Mouse (Mus musculus): Measurements from ENCODE around the gene Dhdds.
"Not testable (repeated sequence)": the region's sequence is repeated elsewhere in the genome, so short reads cannot be mapped to it uniquely, and the experiment has no call there.

Dhdds gene

DNA sequence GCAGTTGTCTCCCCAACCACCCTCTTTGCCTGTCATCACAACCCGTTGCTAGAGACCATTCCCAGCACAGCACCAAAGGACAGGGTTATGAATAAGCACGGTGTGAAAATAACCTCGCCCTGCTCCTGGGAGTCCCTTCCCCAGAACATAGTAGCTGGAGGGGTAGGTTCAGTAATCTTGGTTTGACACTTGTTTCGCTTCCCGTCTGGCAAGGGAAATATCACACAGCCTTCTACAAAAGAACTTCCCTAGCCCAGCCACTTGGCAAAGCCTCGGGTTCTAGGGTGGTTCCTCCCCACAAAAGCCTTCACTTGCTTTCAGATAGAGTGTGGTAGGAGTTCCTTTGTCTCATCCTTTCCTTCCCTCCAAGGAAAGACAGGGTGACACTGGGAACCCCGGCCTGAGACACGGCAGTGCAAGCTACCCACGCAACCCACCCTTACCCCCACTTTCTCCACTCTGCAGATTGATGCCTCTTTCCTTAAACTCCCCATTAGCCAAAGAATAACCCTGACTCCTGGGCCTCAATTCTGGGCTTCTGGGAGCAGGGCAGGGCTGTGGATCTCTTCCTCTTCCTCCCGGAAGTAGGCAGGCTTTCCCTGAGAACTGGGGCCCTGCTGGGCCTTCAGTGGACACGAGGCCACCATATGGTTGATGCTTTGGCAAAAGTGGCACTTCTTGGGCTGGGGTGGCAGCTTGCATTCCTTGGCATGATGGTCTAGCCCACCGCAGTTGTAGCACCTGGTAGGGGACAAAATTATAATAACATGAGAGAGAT, 5.1 kb upstream of the Dhdds start:
- in situ Hi-C loops (cut with MboI) = no loop called here

DNA sequence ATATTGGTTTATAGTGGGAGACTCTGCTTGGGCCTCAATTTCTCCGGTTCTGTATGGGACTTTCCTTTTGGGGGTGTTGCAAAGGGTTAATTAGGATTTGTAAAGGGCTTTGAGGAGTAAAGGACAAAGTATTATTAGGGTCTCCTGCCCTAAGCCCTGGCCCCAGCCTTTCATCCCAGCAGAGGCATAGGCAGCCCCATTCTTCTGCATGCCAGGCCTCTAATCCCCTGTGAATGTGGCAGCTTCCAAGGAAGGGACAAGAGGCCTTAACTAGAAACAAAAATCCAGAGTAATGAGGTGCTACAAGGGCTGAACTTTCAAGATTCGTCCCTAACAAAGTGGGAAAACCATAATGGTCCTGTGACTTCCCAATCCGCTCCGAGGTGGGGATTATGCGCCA, 2.2 kb upstream of the Dhdds start:
- in situ Hi-C loops (cut with MboI) = no loop called here

DNA sequence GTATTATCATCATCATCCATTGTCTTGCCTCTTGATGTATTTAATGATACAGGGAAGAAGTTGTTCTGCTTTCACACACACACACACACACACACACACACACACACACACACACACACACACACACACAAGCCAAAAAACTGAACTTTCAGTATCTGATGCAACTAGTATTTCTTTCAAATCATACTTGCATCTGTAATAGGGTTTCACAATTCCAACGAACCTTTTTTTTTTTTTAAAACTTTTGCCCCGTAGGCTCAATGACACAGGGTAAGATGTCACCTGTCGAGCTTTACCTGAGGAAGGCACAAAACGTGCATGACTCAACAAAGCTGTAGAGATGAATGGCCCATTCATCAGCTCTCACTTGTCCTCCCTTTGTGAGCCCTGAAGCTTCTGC, 1.5 kb upstream of the Dhdds start:
- in situ Hi-C loops (cut with MboI) = no loop called here

DNA sequence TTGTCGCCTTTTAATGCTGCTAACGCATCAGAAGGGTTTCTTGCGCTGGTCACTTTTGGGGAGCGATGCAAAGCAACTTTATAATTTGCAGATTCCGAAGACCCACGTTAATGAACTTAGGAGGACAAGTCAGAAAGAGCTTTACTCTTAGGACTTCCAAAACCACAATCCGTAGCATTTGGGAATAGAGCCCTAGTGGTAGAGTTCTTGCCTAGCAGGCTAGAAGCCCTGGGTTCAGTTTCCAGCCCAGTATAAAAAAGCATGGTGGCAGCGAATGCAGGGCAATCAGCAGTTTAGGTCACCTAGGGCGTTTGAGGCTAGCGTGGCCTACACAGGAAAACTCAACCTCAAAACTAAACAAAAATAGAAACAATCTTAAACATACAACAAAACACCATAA, 992 bp upstream of the Dhdds start:
- in situ Hi-C loops (cut with MboI) = no loop called here

DNA sequence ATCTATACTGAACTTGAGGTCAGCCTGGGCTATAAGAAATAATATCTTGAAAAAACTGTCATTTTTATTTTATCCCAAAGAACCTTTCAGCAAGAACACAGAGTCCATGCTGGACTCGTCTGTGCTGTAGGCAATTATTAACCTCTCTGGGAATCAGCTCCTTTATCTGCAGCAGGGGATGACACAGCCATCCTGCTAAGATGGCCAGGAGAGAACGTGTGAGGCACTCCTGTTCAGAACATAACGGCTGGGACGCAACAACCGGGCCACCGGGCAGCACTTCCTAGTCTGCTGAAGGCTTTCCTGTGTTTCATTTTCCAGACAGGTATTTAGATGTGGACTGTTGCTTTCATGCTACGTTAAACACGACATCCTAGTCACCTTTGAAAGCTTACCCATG, 6.0 kb downstream of the Dhdds start:
- in situ Hi-C loops (cut with MboI) = no loop called here

DNA sequence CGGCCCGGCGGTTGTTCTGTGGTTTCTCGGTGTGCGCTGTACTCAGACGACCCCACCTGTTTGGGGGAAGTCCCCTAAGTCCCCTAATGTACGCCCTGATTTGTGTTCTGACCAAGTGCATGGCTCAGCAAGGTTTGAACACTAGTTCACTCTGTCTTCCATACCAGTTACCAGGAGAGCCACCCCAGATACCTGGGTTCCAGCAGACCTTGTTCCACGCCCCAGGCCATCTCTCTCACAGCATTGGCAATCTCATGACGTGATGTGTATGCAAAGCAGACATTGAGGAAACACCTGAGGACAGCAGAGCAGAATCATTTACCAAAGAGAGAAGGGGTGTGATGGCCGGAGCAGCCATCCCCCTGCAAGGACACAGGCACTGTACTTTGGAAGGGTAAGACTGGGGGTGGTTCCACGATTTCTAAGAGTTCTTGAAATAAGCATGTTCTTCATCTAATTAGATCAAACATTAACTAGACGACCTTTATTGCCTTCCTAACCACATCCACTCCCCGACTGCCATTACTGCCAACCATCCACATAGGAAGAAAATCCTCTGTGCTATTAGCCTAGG, 9.5 kb downstream of the Dhdds start:
- in situ Hi-C loops (cut with MboI) = no loop called here

DNA sequence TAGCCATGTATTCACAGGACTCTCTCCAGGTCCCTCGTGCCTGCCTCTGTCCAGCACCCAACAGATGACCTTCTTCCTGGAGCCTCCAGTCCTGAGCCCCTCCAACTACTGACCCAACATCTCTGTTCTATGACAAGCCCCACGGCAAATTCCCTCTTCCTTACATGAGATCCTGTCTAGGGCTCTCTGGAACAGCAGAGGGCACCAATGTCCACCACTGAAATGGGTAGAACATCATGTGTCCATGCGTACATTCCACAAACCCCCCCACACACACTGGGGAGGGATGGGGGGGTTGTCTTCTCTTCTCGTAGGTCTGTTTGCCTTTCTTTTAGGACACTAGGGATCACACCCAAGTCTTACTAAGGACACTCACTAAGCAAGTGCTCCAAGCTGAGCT, 10.7 kb downstream of the Dhdds start:
- in situ Hi-C loops (cut with MboI) = no loop called here

DNA sequence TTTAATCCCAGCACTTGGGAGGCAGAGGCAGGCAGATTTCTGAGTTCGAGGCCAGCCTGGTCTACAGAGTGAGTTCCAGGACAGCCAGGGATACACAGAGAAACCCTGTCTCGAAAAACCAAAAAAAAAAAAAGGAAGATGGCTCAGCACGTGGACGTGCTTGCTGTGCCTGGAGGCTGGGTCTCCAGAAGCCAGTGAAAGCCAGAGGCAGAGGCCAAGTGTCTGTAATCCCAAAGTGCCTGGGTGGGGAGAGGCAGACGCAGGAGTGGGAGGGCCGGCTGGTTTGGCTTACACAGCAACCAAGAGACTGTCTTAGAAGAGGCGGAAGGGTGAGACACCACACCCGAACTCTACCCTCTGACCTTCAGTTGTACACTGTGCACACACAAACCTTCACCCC, 12.4 kb downstream of the Dhdds start:
- in situ Hi-C loops (cut with MboI) = not testable (repeated sequence)

DNA sequence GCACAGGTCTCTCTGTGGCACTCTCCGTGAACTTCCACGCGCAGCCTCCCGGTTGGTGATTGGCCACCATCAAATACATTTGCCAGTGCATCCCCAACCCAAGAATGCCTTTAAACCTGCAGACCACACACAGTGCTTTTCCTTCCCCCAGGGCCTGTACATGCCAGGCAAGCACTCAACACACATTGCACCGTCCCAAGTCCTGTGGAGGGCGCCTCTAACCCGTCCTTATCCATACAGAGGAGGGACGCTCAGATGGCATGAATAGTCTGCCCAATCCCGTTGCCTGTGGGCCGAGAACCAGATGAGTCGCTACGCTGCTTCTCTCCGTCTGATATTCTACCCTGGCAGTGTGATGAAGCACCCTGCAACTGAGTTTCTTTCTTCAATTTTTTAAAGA, 17.8 kb downstream of the Dhdds start:
- in situ Hi-C loops (cut with MboI) = no loop called here

DNA sequence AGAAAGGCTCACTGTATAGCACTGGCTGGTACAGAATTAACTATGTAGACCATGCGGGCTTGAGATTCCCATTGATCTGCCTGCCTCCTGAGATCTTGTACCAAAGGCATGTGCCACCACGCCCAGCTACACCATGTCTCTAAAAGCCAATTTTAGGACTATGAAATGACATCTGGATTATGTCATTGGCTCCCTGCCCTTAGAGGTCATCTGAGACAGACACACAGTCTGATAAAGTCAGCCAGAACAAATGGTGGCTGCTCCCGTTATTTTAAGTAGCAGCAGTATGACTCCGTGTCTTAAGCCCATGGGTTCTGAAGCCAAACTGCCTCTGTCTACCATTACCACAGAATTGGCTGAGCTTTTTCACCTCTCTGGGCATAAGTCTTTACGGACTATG, 20.2 kb downstream of the Dhdds start:
- in situ Hi-C loops (cut with MboI) = no loop called here

DNA sequence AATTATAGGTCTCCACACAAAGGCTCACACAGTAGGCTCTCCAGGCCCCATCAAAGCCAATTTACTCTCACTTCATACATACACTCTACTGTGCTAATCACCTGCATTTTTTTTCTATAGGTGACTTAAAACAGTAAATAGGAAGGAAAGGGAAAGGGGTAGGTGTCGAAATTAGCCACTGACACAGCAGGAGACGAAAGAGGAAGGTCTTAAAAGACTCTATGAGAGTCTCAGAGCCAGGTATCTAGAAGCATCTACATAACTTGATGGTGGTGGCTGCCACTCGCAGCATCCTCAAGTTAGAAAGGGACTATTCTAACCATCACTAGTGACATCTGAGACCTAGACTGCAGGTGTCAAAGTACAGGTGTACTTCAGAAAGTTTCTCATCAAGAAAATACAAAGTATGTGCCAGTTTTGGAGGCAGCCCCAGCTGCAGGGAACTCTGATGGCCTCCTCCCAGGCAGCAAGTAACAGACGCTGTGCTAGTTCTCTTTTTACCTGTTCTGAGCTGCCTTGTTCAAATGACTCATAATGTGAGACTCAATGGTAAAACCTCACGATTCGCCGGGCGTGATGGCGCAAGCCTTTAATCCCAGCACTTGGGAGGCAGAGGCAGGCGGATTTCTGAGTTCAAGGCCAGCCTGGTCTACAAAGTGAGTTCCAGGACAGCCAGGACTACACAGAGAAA, 22.6 kb downstream of the Dhdds start:
- in situ Hi-C loops (cut with MboI) = no loop called here

DNA sequence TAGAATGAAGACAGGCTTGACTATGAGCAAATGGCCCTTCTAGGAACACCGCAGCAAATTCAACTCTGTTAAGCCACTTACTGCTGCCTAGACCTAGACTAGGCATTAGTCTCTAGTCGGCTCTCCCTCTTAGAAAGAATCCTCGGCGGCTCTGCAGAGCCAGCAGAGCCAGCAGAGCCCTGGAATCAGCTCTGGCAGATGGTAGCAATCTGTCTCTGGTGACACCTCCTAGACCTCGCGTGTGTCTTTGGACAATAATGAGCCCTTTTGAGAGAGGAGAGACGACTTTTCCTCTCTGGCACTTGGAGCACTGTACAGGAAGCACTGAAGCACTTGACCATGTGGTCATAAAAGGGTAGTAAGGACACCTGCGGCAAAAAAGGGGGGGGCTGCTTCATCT, 29.0 kb downstream of the Dhdds start:
- in situ Hi-C loops (cut with MboI) = no loop called here

DNA sequence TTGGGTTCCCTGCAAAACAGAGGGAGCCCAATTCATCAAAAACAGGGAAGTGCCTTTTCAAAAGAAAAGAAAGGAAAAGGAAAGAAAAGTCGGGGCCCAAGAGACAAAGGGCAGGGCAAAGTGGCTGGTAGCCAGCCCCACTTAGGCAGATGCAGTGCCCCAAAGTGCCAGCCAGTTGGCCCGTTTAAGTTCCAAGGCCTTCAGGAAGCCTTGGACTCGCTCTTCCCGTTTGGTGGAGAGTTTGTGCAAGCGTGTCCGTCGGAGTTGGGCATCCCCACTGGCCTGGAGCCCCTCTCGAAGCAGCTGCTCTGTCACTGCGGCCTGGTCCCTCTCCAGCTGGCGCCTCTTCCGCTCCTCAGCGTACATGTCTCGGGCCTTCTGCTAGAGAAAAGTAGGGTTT, 29.8 kb downstream of the Dhdds start:
- in situ Hi-C loops (cut with MboI) = no loop called here

DNA sequence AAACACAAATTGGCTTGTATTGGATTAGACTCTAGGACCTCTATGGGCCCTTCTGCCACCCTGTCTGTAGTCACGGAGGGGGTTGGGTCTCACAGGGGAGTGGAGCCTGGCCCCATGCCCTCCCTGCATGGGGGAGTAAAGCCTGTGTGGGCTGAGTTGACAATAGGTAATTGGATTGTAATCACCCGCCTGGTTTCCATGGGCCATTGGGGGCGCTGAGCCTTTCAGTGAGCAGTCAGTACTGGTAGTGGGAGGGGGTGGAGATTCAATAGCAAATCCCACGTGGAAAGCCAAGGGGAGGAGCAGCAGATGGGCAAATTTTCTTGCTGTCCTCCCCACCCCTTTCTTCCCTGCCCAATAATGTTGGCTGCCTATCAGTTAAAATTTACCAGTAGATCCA, 30.5 kb downstream of the Dhdds start:
- in situ Hi-C loops (cut with MboI) = no loop called here

DNA sequence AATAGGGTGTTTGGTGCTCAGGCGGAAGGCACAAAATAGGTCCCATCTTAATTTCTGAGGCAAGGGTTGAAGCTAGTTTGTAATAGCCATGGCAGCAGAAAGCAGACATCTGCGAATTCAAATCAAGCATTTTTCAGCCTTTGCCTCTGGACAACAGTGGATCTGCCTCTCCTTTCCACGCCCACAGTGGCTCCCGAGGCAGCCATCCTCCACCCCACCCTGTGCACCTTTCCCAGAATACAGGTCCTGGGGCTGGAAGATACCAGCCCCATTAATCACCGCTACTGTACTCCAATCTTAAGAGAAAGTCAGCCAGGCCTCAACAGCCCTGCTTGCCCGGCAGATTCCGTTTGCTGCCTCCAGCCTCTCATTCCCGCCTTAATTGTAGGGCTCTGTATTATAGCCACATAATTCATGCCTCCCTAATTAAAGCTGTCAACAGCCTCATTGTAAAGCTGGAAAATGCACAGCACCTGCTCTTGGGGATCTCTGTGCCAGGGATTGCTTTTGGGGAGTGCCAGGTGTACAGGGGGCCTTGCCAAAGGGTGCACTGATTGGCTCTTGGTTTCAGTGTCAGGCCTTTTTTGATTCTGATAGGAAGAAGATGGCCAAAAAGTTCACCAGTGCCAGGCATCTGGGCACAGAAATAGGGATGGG, 31.5 kb downstream of the Dhdds start:
- in situ Hi-C loops (cut with MboI) = no loop called here

DNA sequence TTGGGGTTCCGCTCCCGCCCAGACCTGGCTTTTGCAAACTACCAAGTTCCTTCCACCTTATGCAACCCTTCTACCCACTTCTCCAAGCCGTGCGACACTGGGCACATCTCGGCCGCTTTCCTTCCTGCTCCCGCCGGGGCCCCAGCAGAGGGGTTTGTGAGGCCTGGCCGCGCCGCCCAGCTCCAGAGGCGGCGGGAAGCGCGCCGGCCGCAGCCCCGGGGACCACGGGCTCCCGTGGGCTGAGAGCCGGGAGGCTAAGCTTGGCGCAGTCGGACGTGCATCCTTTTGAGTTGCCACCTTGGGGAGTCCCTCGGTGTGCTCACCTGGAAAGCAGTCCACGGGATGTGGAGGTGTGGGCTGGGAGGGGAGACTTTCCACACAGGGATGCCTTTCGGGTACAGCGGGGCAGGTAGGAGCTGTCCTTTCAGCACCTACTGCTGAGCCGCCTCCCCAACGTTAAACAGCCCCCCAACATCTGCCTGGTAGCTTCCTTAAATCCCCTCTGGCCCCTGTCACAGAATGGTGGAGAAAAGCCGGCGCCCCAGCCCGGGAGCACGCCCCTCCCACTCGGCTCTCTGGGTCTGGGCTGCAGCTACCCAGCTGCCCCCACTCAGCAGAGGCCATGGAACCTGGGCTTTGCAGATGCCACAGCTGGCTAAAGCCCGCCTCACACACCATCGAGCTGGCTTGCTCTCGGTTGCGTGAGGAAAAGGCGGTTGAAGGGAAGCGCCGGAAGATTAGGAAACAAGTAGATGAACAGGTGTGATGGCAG, 32.4 kb downstream of the Dhdds start, which contains the start of gene Hmgn2:
TSS of gene Hmgn2 (minus strand) at position 501 of the 772 bp plus-strand sequence.
- in situ Hi-C loops (cut with MboI) = no loop called here

DNA sequence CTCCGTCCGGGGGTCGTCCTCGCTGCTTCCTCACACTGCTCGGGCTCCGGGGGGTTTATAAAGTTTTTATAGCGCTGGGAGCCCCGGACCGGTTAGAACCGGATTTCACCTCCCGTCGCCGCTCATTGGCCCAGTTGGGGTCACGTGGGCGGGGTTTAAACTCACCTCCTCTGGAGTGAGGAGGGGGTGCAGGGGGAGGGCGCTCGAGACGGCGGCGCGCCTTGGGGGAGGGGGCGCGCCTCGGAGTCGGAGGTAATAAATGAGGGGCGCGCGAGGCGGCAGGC, 32.9 kb downstream of the Dhdds start:
- in situ Hi-C loops (cut with MboI) = no loop called here

DNA sequence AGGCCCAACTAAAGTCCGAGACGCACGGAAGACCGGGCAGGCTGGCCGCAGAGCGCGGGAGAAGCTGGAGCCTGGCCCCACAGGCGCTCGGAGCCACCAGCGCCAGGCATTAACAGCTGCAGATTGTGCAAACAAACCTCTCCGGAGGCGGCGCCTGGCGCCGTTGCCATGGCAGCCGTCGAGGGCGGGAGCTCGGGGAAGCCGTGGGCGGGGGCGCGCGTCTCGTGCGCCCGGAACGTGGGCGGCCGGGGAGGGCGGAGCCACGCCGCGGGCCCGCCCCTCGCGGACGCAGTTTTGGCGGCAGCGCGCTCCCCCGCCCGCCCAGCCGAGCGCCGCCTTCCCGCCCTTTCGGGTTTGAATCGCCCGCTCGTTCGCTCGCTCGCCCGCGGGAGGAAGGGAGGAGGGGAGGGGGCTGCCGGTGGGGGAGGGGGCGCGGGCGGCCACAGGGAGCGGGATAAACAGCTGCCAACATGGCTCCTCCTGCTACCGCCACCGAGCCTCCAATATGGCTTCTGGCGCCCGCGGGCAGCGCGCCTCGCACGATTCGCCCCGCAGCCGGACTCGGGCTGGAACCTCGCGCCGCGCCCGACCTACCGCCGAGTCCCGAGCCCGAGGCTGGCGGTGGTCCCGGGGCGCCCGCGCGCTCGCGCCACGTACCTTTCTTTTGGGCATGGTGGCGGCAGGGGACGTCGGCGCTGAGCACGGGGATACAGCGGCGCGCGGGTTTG, 33.4 kb downstream of the Dhdds start:
- in situ Hi-C loops (cut with MboI) = no loop called here

DNA sequence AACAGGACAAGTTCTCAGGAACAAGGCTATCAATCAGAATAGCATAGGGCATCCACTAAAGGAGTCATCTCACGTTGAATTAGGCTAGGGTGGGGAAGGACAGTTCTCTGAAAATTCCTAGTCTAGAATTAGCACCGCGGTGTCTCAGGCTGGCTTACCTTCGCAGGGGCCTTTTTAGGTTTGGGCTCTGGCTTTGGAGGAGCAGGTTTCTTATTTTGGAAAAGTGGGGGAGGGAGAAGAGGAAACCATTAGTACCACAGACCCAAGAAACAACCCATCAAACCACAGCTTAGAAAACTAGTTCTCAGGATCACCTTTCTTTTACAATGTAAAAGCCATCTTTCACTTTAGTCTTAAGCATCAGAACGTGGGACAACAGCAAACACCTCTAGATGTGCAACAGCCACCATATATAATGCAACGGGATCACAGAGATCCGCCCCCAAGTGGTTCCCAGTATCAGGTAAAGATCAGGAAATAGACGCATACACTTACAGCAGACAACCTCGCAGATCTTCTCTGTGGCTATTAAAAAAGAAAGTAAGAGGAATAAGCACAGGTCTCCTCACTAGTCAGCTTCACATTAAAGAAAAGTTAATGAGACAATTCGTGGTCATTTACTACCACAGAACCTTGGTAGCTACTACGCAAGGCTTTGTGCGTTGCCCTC, 34.3 kb downstream of the Dhdds start:
- in situ Hi-C loops (cut with MboI) = no loop called here

DNA sequence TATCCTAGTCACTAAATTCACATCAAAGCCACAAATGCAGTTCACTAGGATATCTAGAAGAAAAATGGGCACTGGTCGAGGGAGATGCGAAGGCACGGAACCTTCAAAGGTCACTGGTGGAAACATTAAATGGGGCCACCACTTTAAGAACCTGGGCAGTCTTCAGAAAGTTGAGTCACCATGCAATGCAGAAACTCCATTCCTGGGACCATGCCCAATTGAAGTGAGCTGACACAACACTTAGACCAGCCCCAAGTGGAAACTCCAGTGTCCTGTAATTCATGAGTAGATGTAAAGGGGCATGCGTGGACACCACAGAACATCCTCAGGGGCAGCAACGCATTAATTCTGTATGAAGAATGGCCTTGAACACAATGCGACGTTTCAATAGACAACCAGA, 38.2 kb downstream of the Dhdds start:
- in situ Hi-C loops (cut with MboI) = no loop called here

DNA sequence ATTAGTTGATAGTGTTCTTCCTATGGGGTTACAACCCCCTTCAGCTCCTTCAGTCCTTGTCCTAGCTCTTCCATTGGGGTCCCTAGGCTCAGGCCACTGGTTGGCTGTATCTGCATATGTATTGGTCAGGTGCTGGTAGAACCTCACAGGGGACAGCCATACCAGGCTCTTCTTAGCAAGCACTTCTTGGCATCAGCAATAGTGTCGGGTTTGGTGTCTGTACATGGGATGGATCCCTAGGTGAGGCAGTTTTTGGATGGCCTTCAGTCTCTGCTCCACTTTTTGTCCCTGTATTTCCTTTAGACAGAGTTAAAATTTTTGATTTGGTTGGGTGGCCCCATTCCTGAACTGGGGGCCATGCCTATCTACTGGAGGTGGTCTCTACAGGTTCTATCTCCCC, 41.8 kb downstream of the Dhdds start:
- in situ Hi-C loops (cut with MboI) = no loop called here
